Mouse (Mus musculus) lung, embryonic 15.5 days (tissue): ENCODE measurements at regions not wholly inside any gene's neighbourhood (a gene's known extent, or its start where the extent isn't known, plus 50 kb on each side); places are given as distances from the start of the nearest gene placed in this dataset.

Experiments
- ATAC-seq: fragments of 200-750 bp; cut with Nextera tagmentation; 2 replicates; pipeline ENCODE4 v1.8.0; 2017; ENCODE audit warnings: moderate number of reproducible peaks, borderline replicate concordance; ENCODE audit not compliant: low FRiP score, low TSS enrichment; ENCODE audit errors: extremely low read depth
- H3K27ac ChIP-seq: fragments of 300-500 bp; sonication (generic); 2 replicates; pipeline ENCODE4 v1.5.1; 2015; ENCODE audit warnings: moderate library complexity, mild to moderate bottlenecking, inconsistent platforms
- H3K27me3 ChIP-seq: fragments of 300-500 bp; sonication (generic); 2 replicates; pipeline ENCODE4 v1.6.1; 2015; ENCODE audit warnings: inconsistent platforms
- H3K36me3 ChIP-seq: fragments of 300-500 bp; sonication (generic); 2 replicates; pipeline ENCODE4 v1.6.1; 2015; ENCODE audit warnings: inconsistent platforms
- H3K4me1 ChIP-seq: fragments of 300-500 bp; sonication (generic); 2 replicates; pipeline ENCODE4 v1.6.1; 2015; ENCODE audit warnings: inconsistent platforms
- H3K4me2 ChIP-seq: fragments of 300-500 bp; sonication (generic); 2 replicates; pipeline ENCODE4 v1.6.1; 2015; ENCODE audit warnings: inconsistent platforms, mild to moderate bottlenecking, moderate library complexity
- H3K4me3 ChIP-seq: fragments of 300-500 bp; sonication (generic); 2 replicates; pipeline ENCODE4 v1.5.1; 2015; ENCODE audit warnings: mild to moderate bottlenecking, inconsistent platforms
- H3K9ac ChIP-seq: fragments of 300-500 bp; sonication (generic); 2 replicates; pipeline ENCODE4 v1.6.1; 2015; ENCODE audit warnings: inconsistent platforms
- H3K9me3 ChIP-seq: fragments of 300-500 bp; sonication (generic); 2 replicates; pipeline ENCODE4 v1.6.1; 2016; ENCODE audit warnings: inconsistent platforms
- WGBS: fragments of 180-500 bp; shearing (Covaris S2); methylation state at CpG from one replicate; pipeline ENCODE4 v1.1.7; 2015; 5-methylcytosine and 5-hydroxymethylcytosine counted together

- H3K4me1 ChIP-seq: no peaks in the 10 kb centered on the region
- H3K4me2 ChIP-seq: no peak overlapping the region
- H3K27me3 ChIP-seq: no peaks in the 10 kb centered on the region
- no peaks in the 10 kb centered on the region for H3K36me3 ChIP-seq
- no peak overlapping the region for H3K4me3 ChIP-seq
- 90% methylated on average over 1 of the region's 1 CpGs for WGBS
- no peak overlapping the region for H3K27ac ChIP-seq
- ATAC-seq: no peak
- H3K9ac ChIP-seq: no peak overlapping the region
- H3K9me3 ChIP-seq: no peaks in the 10 kb centered on the region
Observed at GRCm38 (mm10) chr12:58513951-58514350, 244.9 kb upstream of the Clec14a start.

GRCm38 (mm10) chr12:58512645-58513044 is 243.6 kb upstream of the Clec14a start:
- H3K9ac ChIP-seq: no peak overlapping the region
- 71% methylated on average over 7 of the region's 7 CpGs for WGBS
- no peak for ATAC-seq

GRCm38 (mm10) chr12:58504283-58504682 is 235.2 kb upstream of the Clec14a start:
- no peaks in the 10 kb centered on the region for H3K4me1 ChIP-seq
- H3K9me3 ChIP-seq: no peaks in the 10 kb centered on the region
- no peak overlapping the region for H3K9ac ChIP-seq
- H3K4me3 ChIP-seq: no peak overlapping the region
- H3K27me3 ChIP-seq: no peaks in the 10 kb centered on the region
- H3K27ac ChIP-seq: no peak overlapping the region
- no peak for ATAC-seq
- no peak overlapping the region for H3K4me2 ChIP-seq
- H3K36me3 ChIP-seq: no peaks in the 10 kb centered on the region

More at GRCm38 (mm10) chr12:58512645-58513044, 243.6 kb upstream of the Clec14a start:
- Histone ChIP-seq H3K27ac (no peak overlapping the region), H3K27me3 (no peaks in the 10 kb centered on the region), H3K4me3 (no peak overlapping the region), H3K36me3 (no peaks in the 10 kb centered on the region), H3K4me1 (no peaks in the 10 kb centered on the region), H3K4me2 (no peak overlapping the region), H3K9me3 (no peaks in the 10 kb centered on the region)

DNA sequence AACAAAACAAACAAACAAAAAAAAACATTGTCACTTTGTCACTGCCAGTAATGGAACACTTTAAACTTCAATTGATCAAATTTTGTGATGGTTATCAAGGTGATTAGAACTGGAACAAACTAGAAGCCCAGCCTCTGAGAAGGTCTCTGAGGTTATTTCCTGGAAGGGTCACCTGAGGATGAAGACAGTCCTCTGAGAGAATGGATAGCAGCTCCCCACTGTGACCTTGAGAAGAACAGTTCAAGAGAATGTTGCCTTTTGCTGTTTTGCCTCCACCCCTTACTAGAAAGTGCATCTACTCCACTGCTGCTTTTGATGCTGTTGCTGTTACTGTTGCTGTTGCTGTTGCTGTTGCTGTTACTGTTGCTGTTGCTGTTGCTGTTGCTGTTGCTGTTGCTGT is 205.1 kb upstream of the Clec14a start:
- Histone ChIP-seq H3K4me1 (no peaks in the 10 kb centered on the region), H3K4me2 (no peak overlapping the region), H3K9ac (no peak overlapping the region), H3K9me3 (no peaks in the 10 kb centered on the region), H3K4me3 (no peak overlapping the region), H3K27me3 (no peaks in the 10 kb centered on the region), H3K27ac (no peak overlapping the region), H3K36me3 (no peaks in the 10 kb centered on the region)
- no peak for ATAC-seq

DNA sequence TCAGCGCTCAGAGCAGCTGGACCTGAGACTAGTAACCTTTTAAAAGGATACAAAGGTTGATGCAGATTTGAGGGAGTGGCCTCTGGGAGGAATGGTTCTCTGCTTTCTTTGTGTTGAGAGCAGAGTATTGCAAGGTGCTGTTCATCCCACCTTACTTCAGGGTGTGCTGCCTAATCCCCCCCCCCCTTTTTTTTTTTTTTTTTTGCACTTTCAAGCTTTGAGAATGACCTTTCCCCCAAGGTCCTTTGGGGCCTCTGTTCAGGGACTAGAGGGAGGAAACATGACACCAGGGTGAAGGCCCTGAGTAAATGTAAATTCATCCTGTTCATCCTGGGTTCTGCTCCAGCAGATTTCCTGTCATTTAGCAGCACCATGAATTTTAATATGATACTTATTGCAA is 204.4 kb upstream of the Clec14a start:
- H3K27ac ChIP-seq: no peak overlapping the region
- H3K4me1 ChIP-seq: no peaks in the 10 kb centered on the region
- H3K4me3 ChIP-seq: no peak overlapping the region
- no peak overlapping the region for H3K9ac ChIP-seq
- H3K27me3 ChIP-seq: no peaks in the 10 kb centered on the region
- WGBS: 84% methylated on average over 1 of the region's 1 CpGs
- H3K9me3 ChIP-seq: no peaks in the 10 kb centered on the region
- no peak for ATAC-seq
- no peak overlapping the region for H3K4me2 ChIP-seq
- H3K36me3 ChIP-seq: no peaks in the 10 kb centered on the region

- no peak overlapping the region for H3K4me2 ChIP-seq
- H3K27ac ChIP-seq: no peak overlapping the region
- H3K36me3 ChIP-seq: no peaks in the 10 kb centered on the region
- H3K9ac ChIP-seq: no peak overlapping the region
- no peak overlapping the region for H3K4me3 ChIP-seq
- no peaks in the 10 kb centered on the region for H3K9me3 ChIP-seq
- no peaks in the 10 kb centered on the region for H3K4me1 ChIP-seq
- no peaks in the 10 kb centered on the region for H3K27me3 ChIP-seq
- ATAC-seq: no peak
- WGBS: 76% methylated on average over 3 of the region's 3 CpGs
Observed at GRCm38 (mm10) chr12:58460465-58460864, 191.4 kb upstream of the Clec14a start.

GRCm38 (mm10) chr12:58454828-58455227 is 185.7 kb upstream of the Clec14a start:
- ATAC-seq: no peak
- 88% methylated on average over 2 of the region's 2 CpGs for WGBS
- H3K27ac ChIP-seq: no peak overlapping the region

DNA sequence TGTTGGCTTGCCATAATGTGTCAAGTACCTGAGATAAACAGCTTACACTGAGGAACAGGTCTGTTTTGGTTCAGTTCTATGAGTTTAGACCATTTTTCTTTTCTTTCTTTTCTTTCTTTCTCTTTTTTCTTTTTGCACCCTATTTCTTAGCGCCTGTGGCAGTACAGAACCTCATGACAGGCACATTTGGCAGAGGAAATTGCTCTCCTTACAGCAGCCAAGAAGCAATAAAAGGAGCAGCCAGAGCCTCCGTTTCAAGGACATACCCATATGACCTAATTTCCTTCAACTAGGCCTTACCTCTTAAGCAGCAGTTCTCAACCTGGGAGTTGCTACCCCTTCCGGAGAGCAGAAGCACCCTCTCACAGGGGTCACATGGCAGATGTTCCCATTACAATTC is 173.9 kb upstream of the Clec14a start:
- 57% methylated on average over 3 of the region's 3 CpGs for WGBS
- Histone ChIP-seq H3K4me3 (no peak overlapping the region), H3K4me2 (no peak overlapping the region), H3K4me1 (no peaks in the 10 kb centered on the region), H3K27me3 (no peaks in the 10 kb centered on the region), H3K9ac (no peak overlapping the region), H3K27ac (no peak overlapping the region), H3K36me3 (no peaks in the 10 kb centered on the region), H3K9me3 (no peaks in the 10 kb centered on the region)
- ATAC-seq: no peak

More at GRCm38 (mm10) chr12:58454828-58455227, 185.7 kb upstream of the Clec14a start:
- Histone ChIP-seq H3K36me3 (no peaks in the 10 kb centered on the region), H3K4me2 (no peak overlapping the region), H3K9me3 (no peaks in the 10 kb centered on the region), H3K27me3 (no peaks in the 10 kb centered on the region), H3K9ac (no peak overlapping the region), H3K4me3 (no peak overlapping the region), H3K4me1 (no peaks in the 10 kb centered on the region)

DNA sequence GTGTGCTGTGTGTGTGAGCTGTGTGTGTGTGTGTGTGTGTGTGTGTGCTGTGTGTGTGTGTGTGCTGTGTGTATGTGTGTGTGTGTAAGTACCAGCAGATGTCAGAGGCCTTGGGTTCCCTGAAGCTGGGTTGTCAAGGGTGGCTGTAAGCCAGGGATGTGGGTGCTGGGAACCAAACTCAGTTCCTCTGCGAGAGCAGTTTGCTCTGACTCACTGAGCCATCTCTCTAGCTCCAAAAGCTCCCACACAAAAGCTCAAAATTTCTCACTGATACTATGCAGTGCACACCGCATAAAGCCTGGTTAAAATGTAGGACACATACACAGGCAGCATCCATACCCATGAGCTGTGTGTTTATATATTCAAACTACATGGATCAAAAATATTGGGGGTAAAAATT is 172.9 kb upstream of the Clec14a start:
- Histone ChIP-seq H3K27ac (no peak overlapping the region), H3K9me3 (no peaks in the 10 kb centered on the region), H3K27me3 (no peaks in the 10 kb centered on the region), H3K4me1 (no peaks in the 10 kb centered on the region), H3K36me3 (no peaks in the 10 kb centered on the region), H3K4me3 (no peak overlapping the region), H3K9ac (no peak overlapping the region), H3K4me2 (no peak overlapping the region)
- ATAC-seq: no peak
- 87% methylated on average over 2 of the region's 2 CpGs for WGBS

GRCm38 (mm10) chr12:58440666-58441065 is 171.6 kb upstream of the Clec14a start:
- H3K4me3 ChIP-seq: no peak overlapping the region
- no peaks in the 10 kb centered on the region for H3K27me3 ChIP-seq
- H3K4me2 ChIP-seq: no peak overlapping the region
- no peaks in the 10 kb centered on the region for H3K9me3 ChIP-seq
- H3K4me1 ChIP-seq: no peaks in the 10 kb centered on the region
- no peak for ATAC-seq
- H3K9ac ChIP-seq: no peak overlapping the region
- no peak overlapping the region for H3K27ac ChIP-seq
- no peaks in the 10 kb centered on the region for H3K36me3 ChIP-seq

DNA sequence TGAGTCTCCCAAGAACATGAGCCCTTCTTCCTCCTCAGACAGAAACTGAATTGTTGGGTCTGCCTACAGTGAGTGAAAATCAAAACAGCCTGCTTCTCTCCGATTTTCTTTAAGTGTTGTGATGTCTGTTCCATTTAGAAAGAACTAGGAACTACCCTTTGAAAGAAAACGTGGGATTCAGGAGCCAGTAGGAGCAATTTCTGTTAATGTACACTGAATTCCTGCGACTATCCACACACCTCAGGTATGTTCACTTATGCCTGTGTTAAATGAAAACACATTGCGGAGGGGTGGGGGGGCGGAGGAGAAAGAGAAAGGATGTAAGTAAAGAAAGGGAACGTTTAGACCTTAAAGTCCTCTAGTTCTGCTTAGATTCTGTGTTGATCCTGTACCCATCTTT is 167.9 kb upstream of the Clec14a start:
- Histone ChIP-seq H3K36me3 (no peaks in the 10 kb centered on the region), H3K4me2 (no peak overlapping the region), H3K9me3 (no peaks in the 10 kb centered on the region), H3K27me3 (no peaks in the 10 kb centered on the region), H3K9ac (no peak overlapping the region), H3K4me1 (no peaks in the 10 kb centered on the region), H3K4me3 (no peak overlapping the region), H3K27ac (no peak overlapping the region)
- no peak for ATAC-seq
- 73% methylated on average over 6 of the region's 6 CpGs for WGBS

GRCm38 (mm10) chr12:58434504-58434903 is 165.4 kb upstream of the Clec14a start:
- Histone ChIP-seq H3K9me3 (no peaks in the 10 kb centered on the region), H3K4me1 (no peaks in the 10 kb centered on the region), H3K27me3 (no peaks in the 10 kb centered on the region), H3K4me2 (no peak overlapping the region), H3K9ac (no peak overlapping the region), H3K4me3 (no peak overlapping the region), H3K36me3 (no peaks in the 10 kb centered on the region), H3K27ac (no peak overlapping the region)
- WGBS: 71% methylated on average over 5 of the region's 5 CpGs
- ATAC-seq: no peak

DNA sequence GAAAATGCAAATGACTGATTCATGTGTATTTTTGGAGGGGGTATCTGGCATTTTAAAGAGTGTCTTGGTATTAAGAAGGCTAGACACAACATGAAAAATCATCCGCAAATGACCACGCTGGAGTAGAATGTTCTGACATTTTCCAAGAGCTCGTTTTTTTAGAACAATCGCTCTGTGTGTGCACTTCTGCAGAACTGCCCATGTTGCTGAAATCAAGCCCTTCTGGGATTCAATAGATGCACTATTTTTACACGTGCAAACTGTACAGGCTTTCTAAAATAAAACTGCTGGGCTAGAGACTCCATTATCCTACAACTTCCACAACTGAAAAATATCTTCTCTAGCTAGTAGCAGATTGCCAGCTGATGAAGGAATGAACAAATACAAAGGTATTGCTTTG is 160.8 kb upstream of the Clec14a start:
- no peaks in the 10 kb centered on the region for H3K9me3 ChIP-seq
- H3K27me3 ChIP-seq: no peaks in the 10 kb centered on the region
- no peak overlapping the region for H3K4me2 ChIP-seq
- no peak overlapping the region for H3K9ac ChIP-seq
- no peak overlapping the region for H3K27ac ChIP-seq
- H3K4me3 ChIP-seq: no peak overlapping the region
- ATAC-seq: no peak
- H3K36me3 ChIP-seq: no peaks in the 10 kb centered on the region
- 69% methylated on average over 5 of the region's 5 CpGs for WGBS
- no peaks in the 10 kb centered on the region for H3K4me1 ChIP-seq
